In the genomic region with DNA sequence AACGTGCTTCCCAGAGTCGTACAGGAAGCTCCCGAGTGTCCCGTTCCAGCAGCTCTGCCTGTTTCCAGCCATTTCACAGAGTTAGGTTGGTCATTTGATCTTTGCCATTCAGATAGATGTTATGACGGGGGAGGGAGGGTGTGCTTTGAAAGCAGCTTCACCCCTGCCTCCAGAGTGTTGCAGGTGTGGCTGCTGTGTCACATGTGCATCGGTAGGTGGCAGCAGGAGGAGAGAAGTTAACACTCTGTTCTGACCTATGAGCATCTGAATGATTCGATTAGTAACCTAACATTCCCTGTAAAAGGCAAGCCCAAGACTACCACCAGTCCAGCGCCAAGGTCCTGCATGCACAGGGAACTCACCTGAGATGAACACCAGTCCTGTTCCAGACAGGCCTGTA, we compare ENCODE assay signal across 9 mouse cellular contexts. TPM values are rescaled to one million over a fixed set of nuclear protein-coding genes. Genes with fewer than 3 reads are reported as not detected.
DNase-seq lines count a peak whose midpoint lies in the region; ATAC-seq and TF ChIP-seq lines count a peak whose summit lies in the region.
"Had no signal": no experiment of that assay in that cellular context is flagged by ENCODE, and none has a peak within 500 bp of the region (broad histone marks: within the 10 kb centered on the region; RNA-seq: fewer than 3 reads in every experiment).

No protein-coding gene starts in this region.

- no peaks in the 10 kb centered on the region for H3K4me1 ChIP-seq in midbrain, embryonic 14.5 days (ENCODE audit: control insufficient read depth, insufficient read depth, low read length)
- no peaks in the 10 kb centered on the region for H3K4me1 ChIP-seq in midbrain, embryonic 13.5 days (replicated peaks)
- H3K4me1 ChIP-seq in limb, embryonic 14.5 days (ENCODE audit: control insufficient read depth, insufficient read depth, low read length), result no peaks in the 10 kb centered on the region
- no peaks in the 10 kb centered on the region for H3K4me1 ChIP-seq in forebrain, embryonic 12.5 days
- H3K4me1 ChIP-seq: neural tube, embryonic 13.5 days had no signal

- H3K9me3 ChIP-seq in midbrain, embryonic 14.5 days (ENCODE audit: control insufficient read depth, low read length), result no peaks in the 10 kb centered on the region
- no peaks in the 10 kb centered on the region for H3K9me3 ChIP-seq in midbrain, embryonic 13.5 days
- H3K9me3 ChIP-seq in limb, embryonic 14.5 days (ENCODE audit: control insufficient read depth, low read length), result no peaks in the 10 kb centered on the region
- H3K9me3 ChIP-seq in forebrain, embryonic 12.5 days, result no peaks in the 10 kb centered on the region
- H3K9me3 ChIP-seq: neural tube, embryonic 13.5 days had no signal

- TF ChIP-seq POLR2A in limb, embryonic 14.5 days (IDR thresholded peaks at IDR 0.05; ENCODE audit: borderline replicate concordance, extremely low read depth, insufficient read depth, insufficient read length), result no peak

- H3K9ac ChIP-seq in midbrain, embryonic 14.5 days (replicated peaks; ENCODE audit: low read length), result no peak overlapping the region
- H3K9ac ChIP-seq in midbrain, embryonic 13.5 days (replicated peaks), result no peak overlapping the region
- no peak overlapping the region for H3K9ac ChIP-seq in limb, embryonic 14.5 days (ENCODE audit: low read depth, low read length, severe bottlenecking)
- H3K9ac ChIP-seq in forebrain, embryonic 12.5 days, result no peak overlapping the region
- H3K9ac ChIP-seq: neural tube, embryonic 13.5 days had no signal

- no peak for ATAC-seq in midbrain, embryonic 14.5 days (ENCODE audit: low FRiP score, low TSS enrichment)
- no peak for ATAC-seq in midbrain, embryonic 13.5 days
- ATAC-seq in limb, embryonic 14.5 days (ENCODE audit: low FRiP score, low read depth), result peak; percentile 41; the same call in 1 of the 2 replicates
- no peak for ATAC-seq in forebrain, embryonic 12.5 days (ENCODE audit: low FRiP score)

- no peaks in the 10 kb centered on the region for H3K27me3 ChIP-seq in midbrain, embryonic 14.5 days (ENCODE audit: control insufficient read depth, insufficient read depth, low read length)
- H3K27me3 ChIP-seq in midbrain, embryonic 13.5 days, result no peaks in the 10 kb centered on the region
- no peaks in the 10 kb centered on the region for H3K27me3 ChIP-seq in limb, embryonic 14.5 days (ENCODE audit: control insufficient read depth, insufficient read depth, low read length)
- H3K27me3 ChIP-seq in forebrain, embryonic 12.5 days, result peaks cover 6% of the 10 kb centered on the region; the same call in 1 of the 2 replicates
- H3K27me3 ChIP-seq: neural tube, embryonic 13.5 days had no signal

- H3K36me3 ChIP-seq in midbrain, embryonic 14.5 days (ENCODE audit: control insufficient read depth, insufficient read depth, low read length), result no peaks in the 10 kb centered on the region
- H3K36me3 ChIP-seq in midbrain, embryonic 13.5 days, result no peaks in the 10 kb centered on the region
- no peaks in the 10 kb centered on the region for H3K36me3 ChIP-seq in limb, embryonic 14.5 days (ENCODE audit: control insufficient read depth, insufficient read depth, low read length)
- H3K36me3 ChIP-seq in forebrain, embryonic 12.5 days (replicated peaks), result no peaks in the 10 kb centered on the region
- H3K36me3 ChIP-seq: neural tube, embryonic 13.5 days had no signal

- no peak overlapping the region for H3K27ac ChIP-seq in midbrain, embryonic 14.5 days (replicated peaks; ENCODE audit: low read depth, low read length)
- no peak overlapping the region for H3K27ac ChIP-seq in midbrain, embryonic 13.5 days
- no peak overlapping the region for H3K27ac ChIP-seq in limb, embryonic 14.5 days (replicated peaks; ENCODE audit: low read depth, low read length)
- no peak overlapping the region for H3K27ac ChIP-seq in forebrain, embryonic 12.5 days
- H3K27ac ChIP-seq: neural tube, embryonic 13.5 days had no signal

- no peak overlapping the region for H3K4me3 ChIP-seq in midbrain, embryonic 14.5 days (replicated peaks; ENCODE audit: low read depth, low read length)
- H3K4me3 ChIP-seq in midbrain, embryonic 13.5 days (replicated peaks), result no peak overlapping the region
- no peak overlapping the region for H3K4me3 ChIP-seq in limb, embryonic 14.5 days (replicated peaks; ENCODE audit: low read length)
- no peak overlapping the region for H3K4me3 ChIP-seq in forebrain, embryonic 12.5 days (replicated peaks)
- H3K4me3 ChIP-seq: neural tube, embryonic 13.5 days had no signal

- H3K4me2 ChIP-seq in midbrain, embryonic 14.5 days (ENCODE audit: low read length), result no peak overlapping the region
- H3K4me2 ChIP-seq in midbrain, embryonic 13.5 days (replicated peaks), result no peak overlapping the region
- H3K4me2 ChIP-seq in limb, embryonic 14.5 days (replicated peaks; ENCODE audit: low read depth, low read length, severe bottlenecking), result no peak overlapping the region
- no peak overlapping the region for H3K4me2 ChIP-seq in forebrain, embryonic 12.5 days
- H3K4me2 ChIP-seq: neural tube, embryonic 13.5 days had no signal

- WGBS in midbrain, embryonic 14.5 days, result 46% methylated on average over 8 of the region's 8 CpGs
- 51% methylated on average over 8 of the region's 8 CpGs for WGBS in midbrain, embryonic 13.5 days
- 48% methylated on average over 8 of the region's 8 CpGs for WGBS in limb, embryonic 14.5 days
- 49% methylated on average over 8 of the region's 8 CpGs for WGBS in forebrain, embryonic 12.5 days

- DNase-seq in embryo, embryonic 10 days (ENCODE audit: low spot score), result peak; percentile 52
- DNase-seq in embryo, embryonic 9.5 days (ENCODE audit: extremely low spot score), result no peak
- peak; percentile 54 for DNase-seq in midbrain, embryonic 14.5 days
- no peak for DNase-seq in limb, embryonic 14.5 days (ENCODE audit: low spot score)
- peak; percentile 82 for DNase-seq in thymus, postnatal 14 days
- DNase-seq in yolk sac, embryonic 10.5 days (ENCODE audit: low spot score), result no peak

RNA-seq across cellular contexts. Expression of a gene that starts 18.1 kb away (rescaled TPM):
- polyA plus RNA-seq in midbrain, embryonic 14.5 days (2014; fragmentation: Nextera tagmentation; extraction: Ambion mirVana), result 48.3 and 48.5 TPM in 2 replicates
- 43.5 and 51.8 TPM in 2 replicates for polyA plus RNA-seq in midbrain, embryonic 13.5 days (2015; fragmentation: Nextera tagmentation; extraction: Ambion mirVana)
- polyA plus RNA-seq in limb, embryonic 14.5 days (2012; rRNA removed), result 42.1 and 53.1 TPM in 2 replicates
- polyA plus RNA-seq in limb, embryonic 14.5 days (2014; fragmentation: Nextera tagmentation; extraction: Ambion mirVana), result 46.6 and 49.2 TPM in 2 replicates
- 36.3 and 39.8 TPM in 2 replicates for polyA plus RNA-seq in forebrain, embryonic 12.5 days (2016; fragmentation: Nextera tagmentation; extraction: Ambion mirVana)

RNA-seq across cellular contexts. Expression of a gene that starts 38.0 kb away (rescaled TPM):
- polyA plus RNA-seq in midbrain, embryonic 14.5 days (2014; fragmentation: Nextera tagmentation; extraction: Ambion mirVana), result 35.2 and 35.9 TPM in 2 replicates
- polyA plus RNA-seq in midbrain, embryonic 13.5 days (2015; fragmentation: Nextera tagmentation; extraction: Ambion mirVana), result 34.5 and 36.7 TPM in 2 replicates
- 39.7 and 48.1 TPM in 2 replicates for polyA plus RNA-seq in limb, embryonic 14.5 days (2012; rRNA removed)
- 48.1 and 53.7 TPM in 2 replicates for polyA plus RNA-seq in limb, embryonic 14.5 days (2014; fragmentation: Nextera tagmentation; extraction: Ambion mirVana)
- 31.3 and 32.5 TPM in 2 replicates for polyA plus RNA-seq in forebrain, embryonic 12.5 days (2016; fragmentation: Nextera tagmentation; extraction: Ambion mirVana)

RNA-seq across cellular contexts. Expression of a gene that starts 45.1 kb away (rescaled TPM):
- 0.36 and 0.59 TPM in 2 replicates for polyA plus RNA-seq in midbrain, embryonic 14.5 days (2014; fragmentation: Nextera tagmentation; extraction: Ambion mirVana)
- polyA plus RNA-seq in midbrain, embryonic 13.5 days (2015; fragmentation: Nextera tagmentation; extraction: Ambion mirVana), result 0.46 and 0.54 TPM in 2 replicates
- 2.6 and 3.8 TPM in 2 replicates for polyA plus RNA-seq in limb, embryonic 14.5 days (2012; rRNA removed)
- 0.57 and 0.70 TPM in 2 replicates for polyA plus RNA-seq in limb, embryonic 14.5 days (2014; fragmentation: Nextera tagmentation; extraction: Ambion mirVana)
- 0.56 and 0.77 TPM in 2 replicates for polyA plus RNA-seq in forebrain, embryonic 12.5 days (2016; fragmentation: Nextera tagmentation; extraction: Ambion mirVana)

RNA-seq across cellular contexts. Expression of a gene that starts 54.9 kb away (rescaled TPM):
- polyA plus RNA-seq in midbrain, embryonic 14.5 days (2014; fragmentation: Nextera tagmentation; extraction: Ambion mirVana), result 6.2 and 7.5 TPM in 2 replicates
- polyA plus RNA-seq in midbrain, embryonic 13.5 days (2015; fragmentation: Nextera tagmentation; extraction: Ambion mirVana), result 2.7 and 3.6 TPM in 2 replicates
- polyA plus RNA-seq in limb, embryonic 14.5 days (2012; rRNA removed), result 1.2 and 1.8 TPM in 2 replicates
- 0.92 and 1.1 TPM in 2 replicates for polyA plus RNA-seq in limb, embryonic 14.5 days (2014; fragmentation: Nextera tagmentation; extraction: Ambion mirVana)
- 1.1 and 1.2 TPM in 2 replicates for polyA plus RNA-seq in forebrain, embryonic 12.5 days (2016; fragmentation: Nextera tagmentation; extraction: Ambion mirVana)

Comparison
In these comparisons a context has a peak if more than half of its experiments do, and no peak if none do; other contexts are left out.
1. DNase-seq: peak in embryo, embryonic 10 days (single experiment), midbrain, embryonic 14.5 days (single experiment) and thymus, postnatal 14 days (single experiment); none in embryo, embryonic 9.5 days (single experiment), limb, embryonic 14.5 days (single experiment) and yolk sac, embryonic 10.5 days (single experiment).